Comparison of ENCODE assay signal across 24 mouse cellular contexts in the genomic region with DNA sequence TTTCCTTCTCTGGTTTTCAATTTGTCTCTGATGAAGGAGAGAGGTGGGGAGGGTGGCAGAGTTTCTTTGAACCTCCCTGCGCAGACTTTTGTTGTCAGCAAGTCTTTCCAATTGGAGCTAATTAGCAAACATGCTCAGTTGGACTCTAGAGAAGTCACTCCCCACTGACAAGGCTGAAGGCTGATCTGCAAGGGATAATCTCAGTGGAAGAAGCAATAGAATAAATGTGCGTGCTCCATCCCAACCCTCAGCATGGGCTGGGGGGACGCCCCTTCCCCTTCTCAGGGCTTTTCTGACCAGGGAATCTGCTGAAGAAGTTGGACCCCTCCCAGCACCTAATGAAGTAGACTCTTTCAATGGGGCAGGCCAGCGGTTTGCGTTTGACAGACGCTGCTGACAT.
DNase-seq lines count a peak whose midpoint lies in the region; ATAC-seq lines count a peak whose summit lies in the region.
"Had no signal": no experiment of that assay in that cellular context is flagged by ENCODE, and none has a peak within 500 bp of the region (broad histone marks: within the 10 kb centered on the region; RNA-seq: fewer than 3 reads in every experiment).

No protein-coding gene starts in this region.

- H3K27ac ChIP-seq in forebrain, embryonic 13.5 days, result no peak overlapping the region
- no peak overlapping the region for H3K27ac ChIP-seq in forebrain, embryonic 10.5 days
- H3K27ac ChIP-seq in embryonic facial prominence, embryonic 14.5 days (replicated peaks; ENCODE audit: low read depth, low read length), result no peak overlapping the region
- no peak overlapping the region for H3K27ac ChIP-seq in kidney, embryonic 16.5 days (ENCODE audit: low read length)
- H3K27ac ChIP-seq: embryonic facial prominence, embryonic 15.5 days; gastrocnemius, adult 2 months; heart, embryonic 15.5 days; hindbrain, embryonic 10.5 days; hindbrain, embryonic 14.5 days; intestine, embryonic 15.5 days had no signal

- H3K4me1 ChIP-seq in forebrain, embryonic 13.5 days, result peaks cover 14% of the 10 kb centered on the region
- peaks cover 15% of the 10 kb centered on the region for H3K4me1 ChIP-seq in forebrain, embryonic 10.5 days
- peaks cover 7% of the 10 kb centered on the region for H3K4me1 ChIP-seq in embryonic facial prominence, embryonic 14.5 days (ENCODE audit: control insufficient read depth, insufficient read depth, low read length)
- peaks cover 6% of the 10 kb centered on the region; the same call in 1 of the 2 replicates for H3K4me1 ChIP-seq in kidney, embryonic 16.5 days (ENCODE audit: insufficient read depth, low read length)
- H3K4me1 ChIP-seq: heart, embryonic 15.5 days; intestine, embryonic 15.5 days had no signal

- H3K9me3 ChIP-seq in forebrain, embryonic 13.5 days (replicated peaks), result 0 out of 2 replicates have a peak, but pooled peaks cover 8% of the 10 kb centered on the region
- H3K9me3 ChIP-seq in forebrain, embryonic 10.5 days, result peaks cover 18% of the 10 kb centered on the region; the same call in 1 of the 2 replicates
- H3K9me3 ChIP-seq in embryonic facial prominence, embryonic 14.5 days (ENCODE audit: control insufficient read depth, low read length), result peaks cover 4% of the 10 kb centered on the region; the same call in 1 of the 2 replicates
- H3K9me3 ChIP-seq in kidney, embryonic 16.5 days (ENCODE audit: low read length), result no peaks in the 10 kb centered on the region
- H3K9me3 ChIP-seq: embryonic facial prominence, embryonic 15.5 days; heart, embryonic 15.5 days; intestine, embryonic 15.5 days had no signal

- DNase-seq in forebrain, embryonic 10.5 days (ENCODE audit: extremely low spot score, low spot score), result no peak
- DNase-seq in retina, embryonic 14.5 days (ENCODE audit: low spot score), result peak; percentile 26
- DNase-seq in retina, postnatal 1 day, result no peak
- DNase-seq in embryonic facial prominence, embryonic 14.5 days (ENCODE audit: low spot score), result peak; percentile 35
- no peak for DNase-seq in lung, postnatal 4 days
- DNase-seq: adrenal gland, adult 8-10 months; adrenal gland, postnatal 36 days; cerebellum, adult 11 months; cerebellum, adult 8-10 months; cerebellum, postnatal 14 days; embryo, embryonic 11 days; gastrocnemius, adult 2 months; gastrocnemius, postnatal 25 days; heart, postnatal 14 days; kidney, adult 18-20 months had no signal

- H3K36me3 ChIP-seq in forebrain, embryonic 13.5 days (ENCODE audit: poor library complexity, severe bottlenecking), result no peaks in the 10 kb centered on the region
- no peaks in the 10 kb centered on the region for H3K36me3 ChIP-seq in forebrain, embryonic 10.5 days (replicated peaks)
- no peaks in the 10 kb centered on the region for H3K36me3 ChIP-seq in embryonic facial prominence, embryonic 14.5 days (ENCODE audit: control insufficient read depth, insufficient read depth, low read length)
- H3K36me3 ChIP-seq in kidney, embryonic 16.5 days (ENCODE audit: insufficient read depth, low read length), result no peaks in the 10 kb centered on the region
- H3K36me3 ChIP-seq: embryonic facial prominence, embryonic 15.5 days; heart, embryonic 15.5 days; hindbrain, embryonic 10.5 days; intestine, embryonic 15.5 days had no signal

- peak overlapping the region; percentile 27; the same call in 1 of the 2 replicates for H3K4me2 ChIP-seq in forebrain, embryonic 13.5 days
- no peak overlapping the region for H3K4me2 ChIP-seq in embryonic facial prominence, embryonic 14.5 days (ENCODE audit: low read depth, low read length)
- no peak overlapping the region for H3K4me2 ChIP-seq in kidney, embryonic 16.5 days (replicated peaks; ENCODE audit: low read depth, low read length)
- H3K4me2 ChIP-seq: embryonic facial prominence, embryonic 15.5 days; heart, embryonic 11.5 days; heart, embryonic 15.5 days; hindbrain, embryonic 14.5 days; intestine, embryonic 15.5 days had no signal

- peaks cover 8% of the 10 kb centered on the region; the same call in 1 of the 2 replicates for H3K27me3 ChIP-seq in forebrain, embryonic 13.5 days
- H3K27me3 ChIP-seq in forebrain, embryonic 10.5 days (ENCODE audit: poor library complexity, severe bottlenecking), result peaks cover 55% of the 10 kb centered on the region
- no peaks in the 10 kb centered on the region for H3K27me3 ChIP-seq in embryonic facial prominence, embryonic 14.5 days (replicated peaks; ENCODE audit: control insufficient read depth, insufficient read depth, low read length)
- H3K27me3 ChIP-seq in kidney, embryonic 16.5 days (ENCODE audit: insufficient read depth, low read length), result no peaks in the 10 kb centered on the region
- H3K27me3 ChIP-seq: embryonic facial prominence, embryonic 15.5 days; heart, embryonic 15.5 days; intestine, embryonic 15.5 days had no signal

- H3K4me3 ChIP-seq in forebrain, embryonic 13.5 days, result no peak overlapping the region
- H3K4me3 ChIP-seq in forebrain, embryonic 10.5 days, result no peak overlapping the region
- H3K4me3 ChIP-seq in embryonic facial prominence, embryonic 14.5 days (ENCODE audit: low read depth, low read length), result no peak overlapping the region
- no peak overlapping the region for H3K4me3 ChIP-seq in kidney, embryonic 16.5 days (ENCODE audit: low read length)
- H3K4me3 ChIP-seq: embryonic facial prominence, embryonic 15.5 days; erythroblast, embryonic 14.5 days; gastrocnemius, adult 2 months; heart, embryonic 15.5 days; hindbrain, embryonic 10.5 days; intestine, embryonic 15.5 days had no signal

- no peak overlapping the region for H3K9ac ChIP-seq in forebrain, embryonic 13.5 days
- H3K9ac ChIP-seq in embryonic facial prominence, embryonic 14.5 days (ENCODE audit: low read depth, low read length), result no peak overlapping the region
- H3K9ac ChIP-seq in kidney, embryonic 16.5 days (replicated peaks; ENCODE audit: low read length), result no peak overlapping the region
- H3K9ac ChIP-seq: embryonic facial prominence, embryonic 15.5 days; heart, embryonic 15.5 days; hindbrain, embryonic 14.5 days; intestine, embryonic 15.5 days had no signal

- WGBS in forebrain, embryonic 13.5 days, result 4% methylated on average over 6 of the region's 6 CpGs
- 13% methylated on average over 6 of the region's 6 CpGs for WGBS in forebrain, embryonic 10.5 days
- WGBS in embryonic facial prominence, embryonic 14.5 days, result 23% methylated on average over 6 of the region's 6 CpGs
- WGBS in kidney, embryonic 16.5 days, result 54% methylated on average over 6 of the region's 6 CpGs

- no peak for ATAC-seq in forebrain, embryonic 13.5 days
- no peak for ATAC-seq in embryonic facial prominence, embryonic 14.5 days (ENCODE audit: low read depth)
- ATAC-seq in kidney, embryonic 16.5 days (ENCODE audit: low FRiP score, low TSS enrichment), result no peak
- ATAC-seq: intestine, embryonic 15.5 days had no signal

Comparison
In these comparisons a context has a peak if more than half of its experiments do, and no peak if none do; other contexts are left out.
1. DNase-seq: peak in retina, embryonic 14.5 days (single experiment) and embryonic facial prominence, embryonic 14.5 days (single experiment); none in forebrain, embryonic 10.5 days (single experiment), retina, postnatal 1 day (single experiment) and lung, postnatal 4 days (0 of 2).